38 mouse cellular contexts compared by ENCODE assay signal in genomic region chr7:19534676-19535075, GRCm38 (mm10). TPM values are rescaled to one million over a fixed set of nuclear protein-coding genes. Genes with fewer than 3 reads are reported as not detected.
"Had no signal": no experiment of that assay in that cellular context is flagged by ENCODE, and none has a peak within 500 bp of the region (broad histone marks: within the 10 kb centered on the region; RNA-seq: fewer than 3 reads in every experiment).

No protein-coding gene starts in this region.

- DNase-seq: left cerebral cortex, postnatal 4 days; liver; liver, embryonic 13.5 days; liver, postnatal 0 days; lung, adult 18-20 months; lung, adult 2 months; lung, embryonic 14.5 days; lung, postnatal 10 days; lung, postnatal 14 days; lung, postnatal 36 days; lung, postnatal 4 days; midbrain, embryonic 14.5 days had no signal

- H3K9me3 ChIP-seq: limb, embryonic 10.5 days; limb, embryonic 12.5 days; limb, embryonic 13.5 days; limb, embryonic 15.5 days; liver, embryonic 12.5 days; liver, embryonic 13.5 days; liver, embryonic 15.5 days; lung, embryonic 15.5 days; megakaryocyte, embryonic 14.5 days; midbrain, embryonic 10.5 days; midbrain, embryonic 12.5 days; midbrain, embryonic 13.5 days; midbrain, embryonic 15.5 days had no signal

- H3K4me1 ChIP-seq: liver, embryonic 12.5 days; lung, embryonic 15.5 days; midbrain, embryonic 10.5 days had no signal

- H3K4me2 ChIP-seq: limb, embryonic 12.5 days; limb, embryonic 13.5 days; limb, embryonic 15.5 days; liver, embryonic 11.5 days; liver, embryonic 12.5 days; liver, embryonic 13.5 days; liver, embryonic 15.5 days; lung, embryonic 14.5 days; lung, embryonic 15.5 days; midbrain, embryonic 11.5 days; midbrain, embryonic 12.5 days; midbrain, embryonic 13.5 days; midbrain, embryonic 15.5 days had no signal

- ATAC-seq: liver, embryonic 12.5 days; liver, postnatal 0 days; lung, postnatal 0 days; midbrain, embryonic 13.5 days; midbrain, embryonic 15.5 days; midbrain, embryonic 16.5 days had no signal

- H3K9ac ChIP-seq: limb, embryonic 12.5 days; limb, embryonic 13.5 days; limb, embryonic 15.5 days; liver, embryonic 12.5 days; liver, embryonic 13.5 days; liver, embryonic 14.5 days; liver, embryonic 15.5 days; liver, postnatal 0 days; lung, embryonic 14.5 days; lung, embryonic 15.5 days; midbrain, embryonic 12.5 days; midbrain, embryonic 13.5 days; midbrain, embryonic 15.5 days had no signal

- H3K27ac ChIP-seq: limb, embryonic 10.5 days; limb, embryonic 12.5 days; limb, embryonic 13.5 days; limb, embryonic 15.5 days; liver, embryonic 12.5 days; liver, embryonic 13.5 days; liver, embryonic 14.5 days; liver, embryonic 15.5 days; lung, embryonic 15.5 days; macrophage; midbrain, embryonic 10.5 days; midbrain, embryonic 12.5 days; midbrain, embryonic 13.5 days; midbrain, embryonic 15.5 days had no signal

- H3K4me3 ChIP-seq: limb, embryonic 10.5 days; limb, embryonic 12.5 days; limb, embryonic 13.5 days; limb, embryonic 15.5 days; liver, embryonic 12.5 days; liver, embryonic 13.5 days; liver, embryonic 15.5 days; lung, embryonic 15.5 days; megakaryocyte, embryonic 14.5 days; midbrain, embryonic 10.5 days; midbrain, embryonic 12.5 days; midbrain, embryonic 13.5 days; midbrain, embryonic 15.5 days; myocyte had no signal

- H3K27me3 ChIP-seq: limb, embryonic 12.5 days; limb, embryonic 13.5 days; limb, embryonic 15.5 days; liver, embryonic 12.5 days; liver, embryonic 13.5 days; liver, embryonic 15.5 days; lung, embryonic 15.5 days; megakaryocyte, embryonic 14.5 days; midbrain, embryonic 12.5 days; midbrain, embryonic 13.5 days; midbrain, embryonic 15.5 days had no signal

RNA-seq across cellular contexts. Expression of gene Nkpd1, which starts 17.0 kb away (rescaled TPM):
- total RNA-seq: liver, adult 2 months; megakaryocyte, adult 5-6 weeks; megakaryocyte-erythroid progenitor cell, adult 5-6 weeks; monocyte, adult 5-6 weeks had no signal
- polyA plus RNA-seq: liver, adult 2 months; liver, embryonic 11.5 days; liver, embryonic 12.5 days; liver, embryonic 13.5 days; liver, embryonic 15.5 days; liver, embryonic 16.5 days; liver, postnatal 0 days; macrophage; midbrain, embryonic 11.5 days; neural tube, embryonic 11.5 days had no signal

RNA-seq across cellular contexts. Expression of gene Zfp296, which starts 42.4 kb away (rescaled TPM):
- polyA plus RNA-seq: midbrain, postnatal 0 days had no signal
